Mouse (Mus musculus) urinary bladder, postnatal 14 days (tissue): ENCODE results near the gene Nutm2.
"Not testable (repeated sequence)": the region's sequence is repeated elsewhere in the genome, so short reads cannot be mapped to it uniquely, and the experiment has no call there.

Experiments used
- DNase-seq: peaks from one replicate; pipeline ENCODE4 v3.0.0; 2021; ENCODE audit warnings: low spot score

Gene Nutm2

GRCm38 (mm10) chr13:50467007-50467406 lies at the start of gene Nutm2:
TSS of gene Nutm2 (plus strand) at chr13:50467307.
- DNase-seq: no peak

GRCm38 (mm10) chr13:50417389-50418183 lies 49.5 kb upstream of the Nutm2 start, which contains the start of gene Fbxw17:
TSS of gene Fbxw17 (plus strand) at chr13:50417864.
- peak; percentile 78 for DNase-seq

GRCm38 (mm10) chr13:50418421-50418820 lies 48.7 kb upstream of the Nutm2 start:
- no peak for DNase-seq

GRCm38 (mm10) chr13:50423625-50424209 lies 43.4 kb upstream of the Nutm2 start:
- DNase-seq: no peak

DNA sequence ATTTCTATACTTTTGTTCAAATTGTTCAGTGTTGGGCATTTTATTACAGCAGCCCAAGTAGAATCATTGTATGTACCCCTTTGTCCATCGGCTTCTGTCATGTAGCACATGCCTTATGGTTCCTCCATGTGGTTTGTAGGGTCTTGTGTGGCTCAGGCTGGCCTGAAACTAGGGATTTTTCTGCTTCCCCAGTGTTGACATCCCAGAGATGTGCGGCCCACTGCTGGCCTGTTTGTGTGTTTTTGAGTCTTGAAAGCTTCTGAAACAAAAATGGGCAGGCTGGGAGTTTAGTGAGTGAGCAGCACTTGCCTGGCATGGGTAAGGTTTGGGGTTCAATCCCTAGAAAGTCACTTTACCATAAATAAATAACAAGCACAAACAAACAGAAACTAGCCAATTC lies 42.6 kb upstream of the Nutm2 start:
- DNase-seq: no peak

GRCm38 (mm10) chr13:50426686-50427085 lies 40.4 kb upstream of the Nutm2 start:
- no peak for DNase-seq

- no peak for DNase-seq
These were observed 23.3 kb upstream of the Nutm2 start, which contains the start of gene Gm47429 for GRCm38 (mm10) chr13:50443812-50444211. TSS of gene Gm47429 (minus strand) at chr13:50443912.

DNA sequence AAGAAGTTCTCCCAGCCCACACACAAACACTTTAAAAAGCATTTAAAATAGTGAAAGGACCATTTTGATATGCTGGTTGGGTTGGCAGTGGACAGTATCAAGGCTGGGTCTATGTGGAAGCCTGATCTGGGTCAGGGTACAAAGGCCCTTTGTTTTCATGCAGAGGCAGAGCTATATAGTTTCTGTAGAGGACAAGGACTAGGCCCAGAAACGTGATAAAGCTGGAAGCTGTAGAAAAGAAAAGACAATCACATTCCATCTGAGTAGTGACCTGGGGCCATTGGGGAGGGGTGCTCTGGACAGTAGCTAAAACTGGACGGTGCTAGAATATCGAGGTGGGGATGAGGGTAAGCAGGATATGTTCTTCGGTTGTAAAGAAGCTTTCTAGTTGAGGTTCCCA lies 21.8 kb upstream of the Nutm2 start:
- no peak for DNase-seq

DNA sequence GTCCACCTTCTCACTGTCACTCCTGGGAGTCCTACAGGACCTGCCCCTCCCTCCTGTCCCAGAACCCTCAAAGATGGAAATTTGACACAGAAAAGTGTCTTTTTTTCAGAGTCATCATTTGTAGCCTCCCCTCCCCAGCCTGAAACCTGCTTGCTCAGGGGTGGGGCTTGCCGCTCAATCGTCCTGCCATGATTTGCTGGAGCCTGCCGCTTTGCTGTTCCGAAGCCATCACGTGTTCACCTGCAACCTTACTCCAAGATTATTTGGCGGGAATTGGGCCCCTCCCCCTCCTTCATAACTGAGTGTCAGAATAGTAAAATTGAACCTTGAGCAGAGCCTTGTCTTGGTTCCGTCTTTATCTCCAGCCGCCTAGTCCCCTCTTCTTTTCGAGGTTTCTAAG lies 14.8 kb upstream of the Nutm2 start:
- DNase-seq: not testable (repeated sequence)

GRCm38 (mm10) chr13:50453426-50453825 lies 13.7 kb upstream of the Nutm2 start:
- no peak for DNase-seq

DNA sequence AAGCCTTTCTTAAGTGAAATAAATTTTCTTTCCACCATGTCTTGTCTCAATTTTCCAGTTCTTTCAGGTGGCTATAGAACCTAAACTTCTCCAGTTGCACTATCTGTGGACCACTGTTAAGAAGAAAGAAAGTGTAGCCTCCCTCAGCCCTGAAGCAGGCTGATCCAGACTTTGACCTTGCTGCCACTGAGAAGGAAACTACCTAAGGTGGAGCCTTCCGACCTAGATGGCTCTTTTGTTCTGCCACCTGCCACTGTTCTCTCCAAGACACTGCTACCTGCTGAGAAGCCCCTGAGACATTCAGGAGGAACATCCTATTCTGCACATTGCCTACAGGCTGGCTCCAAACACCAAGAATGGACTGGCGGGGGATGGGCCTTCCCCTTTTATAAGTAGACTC lies 6.7 kb upstream of the Nutm2 start:
- not testable (repeated sequence) for DNase-seq

DNA sequence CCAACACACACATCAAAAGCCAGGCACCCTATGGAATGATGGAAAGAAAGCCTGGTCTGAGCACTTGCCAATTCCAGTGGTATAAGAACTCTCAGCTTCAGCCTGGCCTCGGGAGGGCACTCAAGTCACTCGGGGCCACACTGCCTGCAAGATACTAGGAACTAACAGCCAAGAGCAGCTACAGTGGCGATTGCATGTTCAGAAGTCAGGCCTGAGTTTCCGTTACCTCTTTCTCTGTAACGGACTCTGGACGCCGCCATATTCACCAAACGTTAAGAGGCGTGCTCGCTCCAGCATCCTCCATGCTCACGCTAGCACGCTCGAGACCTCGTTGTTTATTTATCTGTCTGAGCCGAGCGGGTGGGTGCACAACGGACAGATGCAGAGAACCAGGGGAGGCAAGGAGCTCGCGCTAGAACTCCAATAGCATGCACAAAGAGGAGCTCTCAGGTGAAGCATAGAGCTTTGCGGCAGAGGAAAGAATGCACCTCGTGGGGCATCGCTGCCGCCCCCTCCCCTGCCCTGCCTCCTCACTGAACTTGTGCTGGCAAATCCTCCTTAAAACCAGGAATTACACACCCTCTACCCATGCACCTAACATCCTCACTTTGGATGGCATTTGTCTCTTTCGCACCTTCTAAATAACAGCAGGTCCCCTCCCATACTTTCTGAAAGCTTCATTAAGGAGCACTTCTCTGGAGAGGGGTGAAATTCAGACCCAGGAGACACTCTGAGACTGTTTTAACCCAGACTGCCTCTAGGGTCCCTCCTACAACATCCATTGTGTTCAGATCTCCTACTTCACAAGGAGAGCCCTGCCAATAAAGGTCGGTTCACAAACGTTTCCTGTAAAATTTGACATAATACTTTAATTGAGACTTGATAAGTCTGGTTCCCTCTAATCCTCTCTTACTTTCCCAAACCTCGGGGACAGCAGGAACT lies 2.2 kb upstream of the Nutm2 start:
- no peak for DNase-seq

DNA sequence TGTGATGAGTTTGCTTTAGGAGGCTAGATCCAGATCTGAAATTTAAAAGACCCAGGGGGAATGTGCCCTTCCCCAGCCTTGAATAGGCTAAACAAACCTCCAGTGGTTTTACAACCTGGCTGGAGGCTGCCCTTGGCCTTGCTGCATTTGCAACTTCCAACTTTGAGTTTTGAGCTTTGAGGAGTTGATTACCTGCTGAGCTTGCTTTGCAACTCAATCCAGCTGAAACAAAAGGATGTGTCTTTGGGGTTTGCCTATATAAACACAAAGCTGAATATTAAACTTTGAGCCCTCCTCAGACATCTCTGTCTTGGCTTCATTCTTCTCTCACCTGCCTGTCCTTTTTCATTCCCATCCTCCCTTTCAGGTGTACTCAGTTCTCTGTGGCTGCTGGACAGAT lies 21.4 kb downstream of the Nutm2 start:
- not testable (repeated sequence) for DNase-seq

GRCm38 (mm10) chr13:50510470-50511343 lies 43.6 kb downstream of the Nutm2 start:
- not testable (repeated sequence) for DNase-seq
